Mouse (Mus musculus) ES-Bruce4 (cell line): ENCODE results near the gene Bcl11a. TPM values are rescaled to one million over a fixed set of nuclear protein-coding genes. Genes with fewer than 3 reads are reported as not detected.

ENCODE experiments used
- H3K27ac ChIP-seq: 2 replicates; pipeline ENCODE4 v1.5.1; 2012; ENCODE audit warnings: low read length, inconsistent platforms; ENCODE audit not compliant: insufficient read depth
- H3K27me3 ChIP-seq: 2 replicates; pipeline ENCODE4 v1.6.1; 2012; ENCODE audit warnings: mild to moderate bottlenecking, low read length, inconsistent platforms; ENCODE audit not compliant: control insufficient read depth, poor library complexity, insufficient read depth, severe bottlenecking
- H3K36me3 ChIP-seq: 2 replicates; pipeline ENCODE4 v1.6.1; 2012; ENCODE audit warnings: inconsistent platforms, mild to moderate bottlenecking, low read length, moderate library complexity; ENCODE audit not compliant: control insufficient read depth, poor library complexity, insufficient read depth, severe bottlenecking
- H3K4me1 ChIP-seq: one replicate; pipeline ENCODE4 v1.8.1; 2011; ENCODE audit warnings: low read length; ENCODE audit not compliant: control insufficient read depth, insufficient read depth
- H3K4me3 ChIP-seq: 2 replicates; pipeline ENCODE4 v1.5.1; 2011; ENCODE audit warnings: low read depth, mild to moderate bottlenecking, low read length
- H3K9ac ChIP-seq: 2 replicates; pipeline ENCODE4 v1.6.1; 2012; ENCODE audit warnings: low read depth, mild to moderate bottlenecking, inconsistent platforms; ENCODE audit not compliant: poor library complexity, severe bottlenecking
- H3K9me3 ChIP-seq: replicated peaks from 2 replicates; pipeline ENCODE4 v1.6.1; 2012; ENCODE audit warnings: mild to moderate bottlenecking, low read length, inconsistent platforms; ENCODE audit not compliant: control insufficient read depth, poor library complexity, insufficient read depth, severe bottlenecking
- CTCF ChIP-seq: IDR thresholded peaks from one replicate; pipeline ENCODE4 v1.8.1; 2011; ENCODE audit warnings: low read depth, low read length
- EP300 ChIP-seq: IDR thresholded peaks from 2 replicates; pipeline ENCODE4 v1.6.1; 2011; ENCODE audit warnings: low read depth, low read length; ENCODE audit not compliant: insufficient read depth
- POLR2A ChIP-seq: IDR thresholded peaks from one replicate; pipeline ENCODE4 v1.8.1; 2011; ENCODE audit warnings: low read length; ENCODE audit not compliant: insufficient read depth
- polyA plus RNA-seq: library from polyadenylated mRNA; stranded (reverse); fragments of >200 nt; gene quantifications from 2 replicates; pipeline ENCODE4 v1.2.4, GENCODE M21; 2011; ENCODE audit warnings: low read depth; ENCODE audit not compliant: missing spikeins, insufficient read depth, insufficient read length

Gene Bcl11a
- polyA plus RNA-seq, 1 experiment: 0.36 TPM

DNA sequence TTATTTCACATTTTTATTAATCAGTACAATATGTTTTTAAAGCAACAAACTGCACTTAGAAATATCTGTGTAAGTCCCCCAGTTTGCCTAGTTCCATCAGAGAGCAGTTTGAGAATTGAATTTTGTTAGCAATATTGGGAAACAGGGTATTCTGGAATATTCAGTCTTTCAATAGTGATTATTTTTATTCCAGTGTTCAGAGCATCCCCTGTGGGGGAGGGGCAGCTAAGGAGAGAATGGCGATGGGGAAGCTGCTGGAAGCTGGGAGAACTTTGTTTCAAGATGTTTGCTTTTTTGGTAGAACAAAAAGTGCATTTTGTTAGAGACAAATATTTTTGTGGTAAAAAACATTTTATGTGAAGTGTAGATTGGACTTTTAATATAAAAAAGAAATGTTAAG is 18.7 kb upstream of the Bcl11a start:
- Histone ChIP-seq H3K4me1 (peaks cover 4% of the 10 kb centered on the region), H3K9me3 (no peaks in the 10 kb centered on the region), H3K36me3 (no peaks in the 10 kb centered on the region), H3K27me3 (peaks cover 4% of the 10 kb centered on the region), H3K4me3 (no peak overlapping the region), H3K9ac (no peak overlapping the region), H3K27ac (no peak overlapping the region)
- no peak for TF ChIP-seq CTCF
- TF ChIP-seq EP300: no peak
- no peak for TF ChIP-seq POLR2A

DNA sequence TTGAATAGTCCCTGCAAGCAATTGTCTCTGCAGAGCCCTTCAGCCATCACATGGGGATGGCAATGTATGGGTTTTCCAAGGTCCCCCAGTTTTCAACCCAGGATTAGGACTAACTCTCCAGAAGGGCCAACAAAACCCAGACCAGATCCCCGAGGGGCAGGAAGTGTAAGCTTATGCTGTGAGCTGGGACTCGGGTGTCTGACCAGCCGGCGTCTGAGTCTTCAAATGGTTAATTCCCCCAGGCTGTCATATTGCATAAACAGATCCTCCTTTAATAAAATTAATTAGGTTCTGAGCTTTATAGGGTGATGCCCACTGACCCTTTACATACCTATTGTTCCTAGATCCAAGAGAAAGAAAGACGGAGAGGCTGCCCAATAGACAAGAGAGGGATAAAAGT is 17.4 kb upstream of the Bcl11a start:
- H3K4me3 ChIP-seq: no peak overlapping the region
- peaks cover 4% of the 10 kb centered on the region for H3K27me3 ChIP-seq
- H3K9ac ChIP-seq: no peak overlapping the region
- H3K4me1 ChIP-seq: peaks cover 4% of the 10 kb centered on the region
- no peak for TF ChIP-seq CTCF
- no peak for TF ChIP-seq POLR2A
- no peaks in the 10 kb centered on the region for H3K36me3 ChIP-seq
- H3K9me3 ChIP-seq: no peaks in the 10 kb centered on the region
- no peak overlapping the region for H3K27ac ChIP-seq

DNA sequence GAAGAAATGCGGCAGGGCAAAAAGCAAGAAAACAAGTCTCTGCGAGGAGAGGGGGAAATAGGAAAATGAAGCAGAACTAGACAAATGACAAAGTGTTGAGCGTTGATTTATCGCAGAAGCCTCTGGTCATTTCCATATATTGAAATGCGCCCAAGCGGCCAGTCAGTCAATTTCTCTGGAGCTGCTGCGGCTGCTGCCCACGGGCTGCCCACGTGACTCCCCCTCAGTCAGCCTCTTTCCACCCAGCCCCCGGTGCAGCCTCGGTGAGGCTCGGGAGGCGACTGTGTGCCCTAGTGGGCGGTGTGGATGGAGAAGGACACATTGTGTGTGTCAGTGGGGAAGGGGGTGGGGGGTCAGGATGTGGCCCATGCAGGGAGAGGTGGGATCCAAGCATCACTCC is 16.0 kb upstream of the Bcl11a start:
- Histone ChIP-seq H3K27ac (no peak overlapping the region), H3K27me3 (peaks cover 5% of the 10 kb centered on the region), H3K4me3 (no peak overlapping the region), H3K4me1 (peaks cover 4% of the 10 kb centered on the region), H3K36me3 (no peaks in the 10 kb centered on the region), H3K9ac (no peak overlapping the region), H3K9me3 (no peaks in the 10 kb centered on the region)
- TF ChIP-seq EP300 (no peak), CTCF (no peak), POLR2A (no peak)

DNA sequence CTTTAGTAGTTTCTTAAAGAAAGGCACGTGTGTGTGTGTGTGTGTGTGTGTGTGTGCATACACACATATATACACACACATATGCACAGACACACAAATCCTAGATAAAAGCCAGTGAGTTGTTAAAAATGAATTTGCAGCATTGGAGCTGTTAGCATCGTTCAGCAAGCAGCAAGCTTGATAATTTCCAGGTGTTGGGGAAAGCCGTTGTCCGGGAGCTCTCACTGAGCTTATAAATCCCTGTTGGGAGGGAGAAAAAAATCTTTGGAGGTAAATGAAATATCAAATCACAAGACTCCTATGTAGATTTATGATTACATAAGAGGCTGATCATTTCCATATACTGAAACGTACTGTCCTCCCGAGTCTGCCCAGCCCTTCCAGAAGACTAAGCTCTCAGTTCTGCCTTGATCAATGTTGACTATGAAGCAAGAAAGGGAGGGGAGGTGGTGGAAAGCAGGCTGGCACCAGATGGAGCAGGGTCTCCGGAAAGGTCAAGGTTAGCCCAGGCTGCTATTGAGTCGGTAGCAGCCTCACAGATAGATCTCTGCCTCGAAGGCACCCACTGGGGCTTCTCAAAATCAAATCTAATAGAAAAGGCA is 15.3 kb upstream of the Bcl11a start:
- peaks cover 4% of the 10 kb centered on the region for H3K4me1 ChIP-seq
- no peak overlapping the region for H3K27ac ChIP-seq
- TF ChIP-seq POLR2A (no peak), CTCF (no peak), EP300 (no peak)
- H3K9me3 ChIP-seq: no peaks in the 10 kb centered on the region
- H3K36me3 ChIP-seq: no peaks in the 10 kb centered on the region
- H3K4me3 ChIP-seq: no peak overlapping the region
- H3K27me3 ChIP-seq: peaks cover 5% of the 10 kb centered on the region
- no peak overlapping the region for H3K9ac ChIP-seq

DNA sequence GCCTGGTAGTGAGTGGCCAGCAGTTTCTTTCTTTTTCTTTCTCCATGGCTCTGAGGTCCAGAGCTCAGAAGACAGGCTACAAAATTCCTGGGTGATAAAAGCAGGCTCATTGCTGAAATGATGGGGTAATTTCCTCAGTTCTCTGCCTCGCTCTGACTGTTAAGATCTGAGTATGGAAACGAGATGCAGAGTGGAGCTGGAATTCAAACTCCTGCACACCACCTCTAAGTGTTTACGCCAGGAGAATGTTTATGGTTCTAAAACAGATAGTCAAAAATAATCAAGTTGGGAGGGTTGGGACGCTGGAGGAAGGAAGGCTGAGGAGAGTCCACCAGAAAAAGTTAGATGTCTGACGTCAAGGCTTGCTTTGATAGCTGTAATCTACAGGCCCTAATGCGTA is 13.6 kb upstream of the Bcl11a start:
- Histone ChIP-seq H3K9me3 (no peaks in the 10 kb centered on the region), H3K9ac (no peak overlapping the region), H3K36me3 (no peaks in the 10 kb centered on the region), H3K4me3 (no peak overlapping the region), H3K27ac (no peak overlapping the region), H3K27me3 (peaks cover 5% of the 10 kb centered on the region), H3K4me1 (peaks cover 2% of the 10 kb centered on the region)
- no peak for TF ChIP-seq POLR2A
- TF ChIP-seq CTCF: no peak
- TF ChIP-seq EP300: no peak

DNA sequence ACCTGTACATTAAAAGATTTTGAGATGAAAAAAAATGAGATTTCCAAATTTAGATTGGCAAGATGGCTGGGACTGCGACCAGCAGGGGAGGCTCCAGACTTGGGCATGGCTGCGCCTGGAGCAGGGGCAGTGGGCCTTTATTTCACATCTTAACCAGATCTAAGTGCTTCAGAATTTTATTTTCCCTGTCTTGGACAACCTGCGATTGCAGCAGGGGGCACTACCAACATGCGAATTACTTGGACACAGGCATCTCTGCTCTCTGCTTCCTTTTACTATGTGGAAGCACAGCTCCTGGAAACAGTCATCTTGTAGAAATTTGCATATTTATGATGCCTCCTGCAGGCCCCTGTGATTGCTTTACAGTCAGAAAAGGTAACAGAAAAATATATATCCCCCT is 12.5 kb upstream of the Bcl11a start:
- peaks cover 2% of the 10 kb centered on the region for H3K4me1 ChIP-seq
- H3K9ac ChIP-seq: no peak overlapping the region
- H3K4me3 ChIP-seq: no peak overlapping the region
- H3K27ac ChIP-seq: no peak overlapping the region
- no peaks in the 10 kb centered on the region for H3K36me3 ChIP-seq
- H3K27me3 ChIP-seq: peaks cover 4% of the 10 kb centered on the region
- TF ChIP-seq EP300 (no peak), POLR2A (no peak), CTCF (no peak)
- no peaks in the 10 kb centered on the region for H3K9me3 ChIP-seq
